Comparison of ENCODE assay signal across 8 mouse cellular contexts in genomic region chr10:116580591-116581358, GRCm38 (mm10). TPM values are rescaled to one million over a fixed set of nuclear protein-coding genes. Genes with fewer than 3 reads are reported as not detected.
DNase-seq lines count a peak whose midpoint lies in the region; ATAC-seq and TF ChIP-seq lines count a peak whose summit lies in the region.

No protein-coding gene starts in this region.

- H3K36me3 ChIP-seq in embryonic facial prominence, embryonic 14.5 days (ENCODE audit: control insufficient read depth, insufficient read depth, low read length) = peaks cover 7% of the 10 kb centered on the region; the same call in 1 of the 2 replicates
- H3K36me3 ChIP-seq in heart, embryonic 14.5 days (ENCODE audit: control insufficient read depth, insufficient read depth, low read length) = peaks cover 15% of the 10 kb centered on the region
- peaks cover 10% of the 10 kb centered on the region; the same call in 1 of the 2 replicates for H3K36me3 ChIP-seq in neural tube, embryonic 15.5 days

- H3K4me1 ChIP-seq in embryonic facial prominence, embryonic 14.5 days (ENCODE audit: control insufficient read depth, insufficient read depth, low read length) = peaks cover 14% of the 10 kb centered on the region
- peaks cover 0 to 18% of the 10 kb centered on the region in 2 experiments; a peak in 2 of 4 replicates for H3K4me1 ChIP-seq in heart, embryonic 14.5 days (ENCODE audit: control insufficient read depth in 2 of 2, insufficient read depth in 2 of 2, low read length in 2 of 2)
- H3K4me1 ChIP-seq in lung, adult 2 months (ENCODE audit: control insufficient read depth, insufficient read depth, low read length) = peaks cover 3% of the 10 kb centered on the region
- peaks cover 26% of the 10 kb centered on the region for H3K4me1 ChIP-seq in neural tube, embryonic 15.5 days

- peak overlapping the region; percentile 73 for H3K4me2 ChIP-seq in embryonic facial prominence, embryonic 14.5 days (ENCODE audit: low read depth, low read length)
- H3K4me2 ChIP-seq in heart, embryonic 14.5 days (ENCODE audit: low read length) = peak overlapping the region; percentile 82
- peak overlapping the region; percentile 73 for H3K4me2 ChIP-seq in neural tube, embryonic 15.5 days

- under 1% methylated on average over 14 of the region's 71 CpGs for WGBS in embryonic facial prominence, embryonic 14.5 days
- 2% methylated on average over 42 of the region's 71 CpGs for WGBS in heart, embryonic 14.5 days
- WGBS in lung, adult 2 months = under 1% methylated on average over 39 of the region's 71 CpGs
- WGBS in neural tube, embryonic 15.5 days = under 1% methylated on average over 54 of the region's 71 CpGs

- H3K9me3 ChIP-seq in embryonic facial prominence, embryonic 14.5 days (ENCODE audit: control insufficient read depth, low read length) = no peaks in the 10 kb centered on the region
- H3K9me3 ChIP-seq in heart, embryonic 14.5 days (ENCODE audit: control insufficient read depth, low read length) = no peaks in the 10 kb centered on the region
- no peaks in the 10 kb centered on the region for H3K9me3 ChIP-seq in neural tube, embryonic 15.5 days (replicated peaks)

- H3K27ac ChIP-seq in embryonic facial prominence, embryonic 14.5 days (replicated peaks; ENCODE audit: low read depth, low read length) = peak overlapping the region; percentile 99
- peak overlapping the region; percentile 83 to 97 for H3K27ac ChIP-seq in heart, embryonic 14.5 days (replicated peaks in 1 of 2; ENCODE audit: control insufficient read depth in 1 of 2, insufficient read depth in 1 of 2, low read depth in 2 of 2, low read length in 2 of 2)
- H3K27ac ChIP-seq in neural tube, embryonic 15.5 days (replicated peaks) = peak overlapping the region; percentile 99

- peak; percentile 58 for DNase-seq in adrenal gland, postnatal 25 days
- DNase-seq in embryonic facial prominence, embryonic 14.5 days (ENCODE audit: low spot score) = peak; percentile 76
- DNase-seq in kidney, postnatal 10 days = peak; percentile 66
- peak; percentile 28 for DNase-seq in lung, adult 2 months
- DNase-seq in thymus, adult 18-20 months = peak; percentile 46 to 59

- peak overlapping the region; percentile 97 for H3K9ac ChIP-seq in embryonic facial prominence, embryonic 14.5 days (ENCODE audit: low read depth, low read length)
- H3K9ac ChIP-seq in heart, embryonic 14.5 days (ENCODE audit: low read length) = peak overlapping the region; percentile 92
- peak overlapping the region; percentile 83 for H3K9ac ChIP-seq in neural tube, embryonic 15.5 days (replicated peaks)

- H3K27me3 ChIP-seq in embryonic facial prominence, embryonic 14.5 days (replicated peaks; ENCODE audit: control insufficient read depth, insufficient read depth, low read length) = no peaks in the 10 kb centered on the region
- no peaks in the 10 kb centered on the region for H3K27me3 ChIP-seq in heart, embryonic 14.5 days (ENCODE audit: control insufficient read depth, insufficient read depth, low read length)
- H3K27me3 ChIP-seq in neural tube, embryonic 15.5 days (replicated peaks) = no peaks in the 10 kb centered on the region

- H3K4me3 ChIP-seq in embryonic facial prominence, embryonic 14.5 days (ENCODE audit: low read depth, low read length) = peak overlapping the region; percentile 98
- H3K4me3 ChIP-seq in heart, embryonic 14.5 days (ENCODE audit: control insufficient read depth in 1 of 2, insufficient read depth in 1 of 2, low read depth in 1 of 2, low read length in 2 of 2) = peak overlapping the region; percentile 93 to 98
- peak overlapping the region; percentile 98 for H3K4me3 ChIP-seq in lung, adult 2 months (replicated peaks; ENCODE audit: extremely low read depth, low read depth, low read length)
- H3K4me3 ChIP-seq in neural tube, embryonic 15.5 days (replicated peaks) = peak overlapping the region; percentile 74

- peak; percentile 23 for ATAC-seq in CD4-positive, CD25-positive, alpha-beta regulatory T cell, adult 4 months
- ATAC-seq in embryonic facial prominence, embryonic 14.5 days (ENCODE audit: low read depth) = peak; percentile 70
- ATAC-seq in heart, embryonic 14.5 days (ENCODE audit: insufficient number of reproducible peaks, insufficient read depth, low FRiP score, low read depth) = peak; percentile 52; the same call in 1 of the 2 replicates
- peak; percentile 90 for ATAC-seq in neural tube, embryonic 15.5 days (ENCODE audit: low FRiP score)

- TF ChIP-seq POLR2A in lung, adult 2 months (IDR thresholded peaks at IDR 0.05; ENCODE audit: borderline replicate concordance, extremely low read depth, low read depth, low read length) = no peak

- no peak for TF ChIP-seq CTCF in lung, adult 2 months (IDR thresholded peaks at IDR 0.05; ENCODE audit: insufficient read depth, low read length)

RNA-seq across cellular contexts. Expression of gene Cnot2, which starts 0.5 kb away (rescaled TPM):
- 100 to 1,000 TPM in 1 of 2 experiments, 10 to 100 TPM in 1; 98.0 to 104 TPM for polyA plus RNA-seq in CD4-positive, CD25-positive, alpha-beta regulatory T cell, adult 4 months (2017; shearing (Covaris generic))
- total RNA-seq in adrenal gland, postnatal 25 days (2021) = 81.5 and 82.1 TPM in 2 replicates
- polyA plus RNA-seq in embryonic facial prominence, embryonic 14.5 days (2014; fragmentation: Nextera tagmentation; extraction: Ambion mirVana) = 101 and 103 TPM in 2 replicates
- 75.8 and 78.2 TPM in 2 replicates for polyA plus RNA-seq in heart, embryonic 14.5 days (2014; fragmentation: Nextera tagmentation; extraction: Ambion mirVana)
- polyA plus RNA-seq in lung, adult 2 months (2012; rRNA removed) = 18.6 and 30.9 TPM in 2 replicates
- 82.9 and 89.1 TPM in 2 replicates for polyA plus RNA-seq in neural tube, embryonic 15.5 days (2015; fragmentation: Nextera tagmentation; extraction: Ambion mirVana)

Comparison
In these comparisons a context has a peak if more than half of its experiments do, and no peak if none do; other contexts are left out.
1. Peak in every context shown above with its lines: DNase-seq, ATAC-seq, H3K4me3 ChIP-seq and H3K27ac ChIP-seq.
2. ATAC-seq: peak in every context shown above with its lines; median percentile 90 in neural tube, embryonic 15.5 days; 70 in embryonic facial prominence, embryonic 14.5 days; 52 in heart, embryonic 14.5 days; 23 in CD4-positive, CD25-positive, alpha-beta regulatory T cell, adult 4 months.